Mouse (Mus musculus) heart, adult 11 months (tissue): Measurements from ENCODE around the gene Hecw2.

Experiments used
- DNase-seq: peaks from one replicate; pipeline ENCODE4 v3.0.0; 2022

Gene Hecw2

DNA sequence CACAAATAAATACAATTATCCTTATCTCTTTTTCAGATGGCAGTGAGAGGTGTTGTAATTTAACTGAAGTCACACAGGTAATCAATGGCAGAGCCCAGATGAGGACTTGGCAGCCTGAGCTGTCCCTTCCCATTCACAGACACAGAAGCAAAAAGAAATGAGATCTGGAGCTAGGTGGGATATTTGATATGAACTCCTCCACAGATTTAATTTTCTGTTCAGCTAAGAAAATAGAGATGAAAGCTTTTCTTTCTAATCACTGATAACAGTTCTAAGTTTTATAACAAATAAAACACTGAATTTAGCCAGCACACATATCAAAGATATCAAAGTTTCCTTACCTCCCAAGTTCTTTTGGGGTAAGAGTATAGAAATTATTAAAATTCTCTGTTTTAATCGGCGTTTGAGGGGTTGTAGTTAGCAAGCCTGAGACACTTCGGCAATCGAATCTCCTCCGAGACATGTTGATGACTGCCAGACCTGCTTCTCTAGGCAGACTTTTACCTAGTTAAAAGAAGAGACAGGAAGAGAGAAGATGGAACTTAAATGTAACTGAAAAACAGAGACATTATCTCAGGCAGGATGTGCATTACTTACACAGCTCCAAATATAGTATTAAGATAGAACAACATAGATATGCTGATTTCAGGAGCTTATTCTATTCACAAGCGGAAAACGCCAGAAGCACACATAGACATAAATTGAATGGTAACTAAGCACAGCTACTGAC is 418.6 kb downstream of the Hecw2 start:
- DNase-seq = peak; percentile 54

DNA sequence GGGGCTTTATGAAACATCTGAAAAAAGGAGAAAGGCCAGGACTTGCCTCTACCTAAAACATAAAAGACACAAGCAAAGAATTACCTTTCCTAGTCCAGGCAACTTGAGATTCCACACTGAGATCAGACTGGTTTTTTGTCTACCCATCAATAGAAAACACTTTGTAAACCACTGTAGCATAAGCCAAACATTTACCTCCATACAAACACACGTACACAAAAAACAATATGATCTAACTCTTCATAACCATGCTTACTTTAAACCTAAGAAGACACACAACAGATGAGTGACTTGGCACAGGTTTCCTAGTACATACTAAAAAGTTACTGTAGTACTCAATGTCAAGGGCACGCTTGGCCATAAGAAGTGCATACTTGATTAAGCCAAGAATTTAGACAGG is 419.4 kb downstream of the Hecw2 start:
- no peak for DNase-seq

DNA sequence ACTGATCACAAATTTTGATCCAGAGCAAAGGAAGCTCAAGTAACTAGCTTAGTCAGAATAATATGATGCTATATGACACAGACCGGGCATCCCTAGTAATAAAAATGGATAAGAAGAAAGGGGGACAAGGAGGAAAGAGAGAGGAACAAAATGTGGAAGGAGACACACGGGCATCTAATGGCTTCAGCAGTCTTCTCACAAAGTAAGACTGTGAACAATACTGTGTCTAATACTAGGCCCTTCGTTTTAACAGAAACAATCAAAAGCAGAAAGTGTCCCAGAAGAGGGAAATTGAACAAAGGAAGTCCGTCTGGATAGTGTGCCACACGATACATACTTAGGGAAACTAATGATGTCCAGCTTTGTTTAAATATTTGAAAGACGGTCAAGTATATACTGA is 419.9 kb downstream of the Hecw2 start:
- no peak for DNase-seq

DNA sequence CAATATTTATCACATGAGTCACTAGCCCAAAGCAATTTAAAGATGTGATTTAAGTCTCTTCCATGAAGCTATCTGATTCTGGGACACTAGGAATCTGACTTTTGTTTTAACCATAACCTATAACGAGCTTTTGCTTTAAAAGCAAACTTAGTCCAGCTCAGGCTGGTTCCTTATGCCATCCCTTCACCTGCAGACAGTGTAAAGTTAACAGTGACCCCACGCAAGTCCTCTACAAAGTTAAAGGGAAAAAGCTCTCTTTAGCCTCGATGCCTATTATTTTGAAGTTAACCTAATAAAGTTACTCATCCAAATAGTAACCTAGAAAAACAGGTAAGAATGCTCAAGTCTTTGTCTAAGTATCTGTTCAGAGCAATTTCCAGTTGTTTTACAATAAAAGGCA is 420.4 kb downstream of the Hecw2 start:
- DNase-seq = no peak

DNA sequence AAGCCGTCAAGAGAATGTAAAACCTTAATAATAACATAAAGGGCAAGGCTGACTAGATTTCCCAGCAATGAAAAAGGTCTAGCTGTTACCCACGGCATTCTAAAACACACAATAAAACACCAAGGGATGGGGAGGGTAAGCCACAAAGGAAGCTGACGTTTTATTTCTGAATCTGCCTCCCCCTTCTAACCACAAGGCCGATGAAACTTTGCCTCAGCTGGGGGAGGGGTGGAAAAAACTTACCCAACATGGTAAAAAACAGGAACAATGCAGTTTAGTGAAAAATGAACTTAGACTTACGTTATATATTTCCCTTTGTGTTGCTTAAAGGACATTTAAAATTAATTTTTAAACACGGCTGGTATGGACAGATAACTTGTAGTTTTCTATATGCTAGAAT is 421.0 kb downstream of the Hecw2 start:
- peak; percentile 97 for DNase-seq

DNA sequence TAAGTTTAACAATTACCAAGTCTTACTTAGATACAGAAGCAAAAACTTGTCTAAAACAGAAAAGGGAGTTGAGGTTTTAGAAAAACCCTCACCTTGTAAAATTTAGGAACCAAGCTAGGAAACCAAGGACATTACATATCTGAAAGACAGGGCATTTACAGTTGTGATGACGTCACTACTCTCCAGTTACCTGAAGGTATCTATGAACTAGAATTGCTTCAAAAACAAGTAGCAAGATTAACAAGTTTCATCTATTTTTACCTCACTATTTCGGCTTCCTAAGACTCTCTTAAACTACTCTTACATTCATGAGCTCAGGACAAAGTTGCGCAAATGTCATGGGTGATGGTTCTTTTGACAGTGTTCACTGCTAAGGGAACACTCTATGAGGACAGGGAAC is 422.0 kb downstream of the Hecw2 start:
- DNase-seq = no peak

DNA sequence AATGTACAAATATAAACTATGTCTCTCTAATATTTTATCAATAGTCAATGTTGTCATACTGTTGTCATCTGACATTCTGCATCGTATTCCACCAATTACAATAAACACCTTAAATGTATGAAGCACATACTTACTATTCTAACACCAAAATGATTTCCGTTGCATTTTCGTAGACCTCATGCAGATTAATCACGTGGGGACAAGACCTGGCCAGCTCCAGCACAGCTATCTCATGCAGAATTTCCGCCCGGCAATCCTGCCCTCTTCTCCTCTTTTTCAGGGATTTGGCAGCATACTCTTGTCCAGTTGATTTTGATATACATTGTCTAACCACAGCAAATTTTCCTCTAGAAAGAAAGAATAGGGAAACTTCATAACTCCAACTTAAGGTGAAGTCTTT is 423.5 kb downstream of the Hecw2 start:
- DNase-seq = no peak

DNA sequence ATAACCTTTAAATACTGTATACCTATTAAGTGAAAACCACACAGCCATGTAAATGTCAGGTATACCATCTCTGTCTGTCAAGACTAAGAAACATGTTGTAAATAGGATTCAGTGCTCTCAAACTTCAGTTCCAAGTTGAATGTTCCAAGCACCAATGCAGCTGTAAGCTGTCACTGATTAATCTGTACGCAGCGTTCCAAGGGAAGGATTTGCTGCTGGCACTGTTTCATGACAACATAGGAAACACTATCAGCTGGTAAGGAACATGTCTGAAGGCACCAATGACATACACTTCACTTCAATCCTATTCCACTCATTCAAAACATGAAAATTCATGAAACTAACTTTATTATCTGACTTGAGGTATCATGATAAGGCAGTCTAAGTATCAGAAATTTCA is 428.9 kb downstream of the Hecw2 start:
- DNase-seq = peak; percentile 91

DNA sequence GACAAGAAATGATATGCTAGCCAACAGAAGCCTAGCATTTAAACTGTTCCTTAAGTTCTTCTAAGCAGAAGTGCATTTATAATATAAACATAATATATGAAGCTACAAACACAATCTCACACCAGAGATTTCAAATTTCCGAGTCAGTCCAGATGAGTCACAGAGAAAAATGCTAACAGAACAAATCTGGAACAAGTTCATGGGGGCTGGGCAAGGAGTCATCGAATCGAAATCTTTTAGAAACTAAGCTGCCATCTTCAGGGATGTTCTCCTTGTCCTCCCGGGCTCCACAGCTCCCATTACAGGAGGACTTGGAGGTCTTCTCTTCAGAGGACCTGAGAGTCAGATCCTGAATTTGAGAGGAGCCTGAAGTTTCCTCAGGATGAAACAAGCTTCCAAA is 437.7 kb downstream of the Hecw2 start:
- DNase-seq = no peak
